Mouse (Mus musculus) ES-Bruce4 (cell line): ENCODE results near the gene Inpp4b.

Experiments
- CTCF ChIP-seq: IDR thresholded peaks from one replicate; pipeline ENCODE4 v1.8.1; 2011; ENCODE audit warnings: low read depth, low read length
- EP300 ChIP-seq: IDR thresholded peaks from 2 replicates; pipeline ENCODE4 v1.6.1; 2011; ENCODE audit warnings: low read depth, low read length; ENCODE audit not compliant: insufficient read depth
- POLR2A ChIP-seq: IDR thresholded peaks from one replicate; pipeline ENCODE4 v1.8.1; 2011; ENCODE audit warnings: low read length; ENCODE audit not compliant: insufficient read depth

GRCm38 (mm10) chr8:81454830-81455229, 112.5 kb downstream of the Inpp4b start:
- TF ChIP-seq POLR2A = no peak
- TF ChIP-seq CTCF = no peak
- TF ChIP-seq EP300 = no peak
